Mouse (Mus musculus) erythroblast, embryonic 14.5 days (primary cell): ENCODE measurements at regions not wholly inside any gene's neighbourhood (a gene's known extent, or its start where the extent isn't known, plus 50 kb on each side); places are given as distances from the start of the nearest gene placed in this dataset.

Source experiments
- GATA1 ChIP-seq: IDR thresholded peaks from 2 replicates; pipeline ENCODE4 v1.6.1; 2012; ENCODE audit warnings: low read length, inconsistent platforms, mixed read lengths
- TAL1 ChIP-seq: IDR thresholded peaks from 3 replicates; pipeline ENCODE4 v1.6.1; 2012; ENCODE audit warnings: low read length, inconsistent platforms, mixed read lengths

DNA sequence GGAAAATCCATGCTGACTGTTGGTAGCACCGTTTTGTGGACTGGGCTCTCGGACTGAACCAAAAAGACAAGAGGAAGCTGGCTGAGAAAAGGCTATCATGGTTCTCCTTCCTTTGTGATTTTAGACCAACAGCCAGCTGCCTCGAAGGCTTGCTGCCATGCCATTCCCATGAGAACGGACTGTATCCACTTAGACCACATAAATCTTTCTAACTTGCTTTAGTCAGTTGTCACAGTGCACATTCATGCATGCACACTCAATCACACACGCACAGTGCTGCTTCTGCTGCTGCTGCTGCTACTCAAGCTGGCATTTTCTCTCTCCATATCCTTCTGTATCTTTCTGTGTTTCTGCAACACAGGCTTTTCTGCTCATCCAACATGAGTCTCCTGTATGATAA lies 1405.8 kb downstream of the Gsdmc2 start:
- TF ChIP-seq GATA1 = no peak
- TF ChIP-seq TAL1 = no peak
